Mouse (Mus musculus) E14TG2a.4 (cell line): Measurements from ENCODE around the gene Actr6.

Experiments
- CTCF ChIP-seq: conservative IDR thresholded peaks from 2 replicates; pipeline ENCODE4 v1.5.1; 2014; ENCODE audit warnings: low read length
- NANOG ChIP-seq: IDR thresholded peaks from 2 replicates; pipeline ENCODE4 v1.6.1; 2014; ENCODE audit warnings: borderline replicate concordance, low read length, mixed read lengths

GRCm38 (mm10) chr10:89686139-89686808, 45.8 kb downstream of the Actr6 start, which contains the start of gene Scyl2:
- TF ChIP-seq CTCF (no peak), NANOG (no peak)
